Mouse (Mus musculus) hindbrain, embryonic 11.5 days (tissue): Measurements from ENCODE around the gene Ppp2r3a. TPM values are rescaled to one million over a fixed set of nuclear protein-coding genes. Genes with fewer than 3 reads are reported as not detected.

Experiments used
- ATAC-seq: fragments of 200-750 bp; cut with Nextera tagmentation; 2 replicates; pipeline ENCODE4 v1.8.0; 2017; ENCODE audit warnings: mild to moderate bottlenecking, moderate TSS enrichment, moderate library complexity; ENCODE audit not compliant: low FRiP score
- DNase-seq: peaks from one replicate; pipeline ENCODE4 v3.0.0-alpha.2; 2015; ENCODE audit warnings: low spot score
- H3K27ac ChIP-seq: fragments of 300-500 bp; sonication (generic); 2 replicates; pipeline ENCODE4 v1.5.1; 2014; ENCODE audit warnings: mild to moderate bottlenecking, low read depth, low read length
- H3K27me3 ChIP-seq: fragments of 300-500 bp; sonication (generic); 2 replicates; pipeline ENCODE4 v1.6.1; 2014; ENCODE audit warnings: mild to moderate bottlenecking, low read length, moderate library complexity, mixed read lengths; ENCODE audit not compliant: control insufficient read depth, insufficient read depth
- H3K36me3 ChIP-seq: fragments of 300-500 bp; sonication (generic); 2 replicates; pipeline ENCODE4 v1.6.1; 2014; ENCODE audit warnings: mild to moderate bottlenecking, low read length, moderate library complexity, mixed read lengths; ENCODE audit not compliant: control insufficient read depth, insufficient read depth
- H3K4me1 ChIP-seq: fragments of 300-500 bp; sonication (generic); replicated peaks from 2 replicates; pipeline ENCODE4 v1.6.1; 2014; ENCODE audit warnings: low read length, mixed read lengths; ENCODE audit not compliant: control insufficient read depth, insufficient read depth
- H3K4me2 ChIP-seq: fragments of 300-500 bp; sonication (generic); replicated peaks from 2 replicates; pipeline ENCODE4 v1.6.1; 2014; ENCODE audit warnings: mild to moderate bottlenecking, low read depth, low read length
- H3K4me3 ChIP-seq: fragments of 300-500 bp; sonication (generic); 2 replicates; pipeline ENCODE4 v1.5.1; 2014; ENCODE audit warnings: low read depth, low read length
- H3K9ac ChIP-seq: fragments of 300-500 bp; sonication (generic); 2 replicates; pipeline ENCODE4 v1.6.1; 2014; ENCODE audit warnings: low read depth, low read length
- H3K9me3 ChIP-seq: fragments of 300-500 bp; sonication (generic); 2 replicates; pipeline ENCODE4 v1.6.1; 2016; ENCODE audit warnings: low read length; ENCODE audit not compliant: control insufficient read depth
- WGBS: fragments of 180-500 bp; shearing (Covaris S2); extraction: QIAGEN DNeasy Blood & Tissue Kit; methylation state at CpG from one replicate; pipeline ENCODE4 v1.1.7; 2014; 5-methylcytosine and 5-hydroxymethylcytosine counted together
- polyA plus RNA-seq: library from polyadenylated mRNA; unstranded; fragments of >200 nt; fragmentation: Nextera tagmentation; extraction: Ambion mirVana; gene quantifications from 2 replicates; pipeline ENCODE4 v1.2.1, GENCODE M21; 2014

Ppp2r3a gene
- polyA plus RNA-seq, 1 experiment from 2014 or later: 21.4 TPM

DNA sequence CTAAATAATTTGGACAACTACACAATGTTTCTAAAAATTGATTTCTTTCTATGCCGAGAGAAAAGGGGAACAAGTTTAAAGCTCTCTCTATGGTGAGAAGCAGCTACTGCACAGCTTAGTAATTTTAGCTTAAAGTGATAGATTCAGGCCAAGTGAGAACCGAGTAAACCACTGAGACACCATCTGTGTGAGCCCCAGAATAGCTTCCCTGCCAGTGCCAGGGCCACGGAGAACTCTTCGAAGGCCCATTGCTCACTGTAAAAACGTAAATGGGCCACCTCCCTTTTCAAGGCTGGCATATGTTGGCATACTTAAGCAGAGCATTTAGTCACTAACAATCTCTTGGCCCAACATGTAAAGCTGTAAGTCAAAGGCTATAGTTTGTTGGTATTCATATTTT, 91.5 kb downstream of the Ppp2r3a start:
- 79% methylated on average over 5 of the region's 5 CpGs for WGBS
- Histone ChIP-seq H3K27ac (no peak overlapping the region), H3K36me3 (no peaks in the 10 kb centered on the region), H3K4me2 (no peak overlapping the region), H3K9me3 (no peaks in the 10 kb centered on the region), H3K9ac (no peak overlapping the region), H3K4me3 (no peak overlapping the region), H3K27me3 (no peaks in the 10 kb centered on the region), H3K4me1 (no peaks in the 10 kb centered on the region)
- no peak for DNase-seq
- ATAC-seq: no peak

DNA sequence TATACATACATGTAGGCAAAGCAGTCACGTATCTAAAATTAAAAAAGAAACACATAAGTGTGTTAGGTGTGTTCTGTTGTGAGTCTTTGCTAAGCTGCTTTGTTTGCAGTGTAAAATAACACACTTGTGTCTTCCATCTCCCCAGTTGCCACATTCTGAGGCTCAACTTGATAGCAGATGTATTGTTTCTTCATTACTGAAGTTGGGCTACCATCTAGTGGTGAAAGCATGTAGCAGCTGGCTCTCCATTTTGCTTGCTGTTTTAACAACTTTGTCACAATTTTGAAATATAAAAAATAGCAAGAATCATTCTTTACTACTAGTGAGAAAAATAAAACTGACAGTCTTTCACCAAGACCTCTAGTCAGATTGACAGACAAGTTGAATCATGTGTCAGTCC, 92.2 kb downstream of the Ppp2r3a start:
- 84% methylated on average over 1 of the region's 1 CpGs for WGBS
- H3K9me3 ChIP-seq: no peaks in the 10 kb centered on the region
- H3K27ac ChIP-seq: no peak overlapping the region
- no peaks in the 10 kb centered on the region for H3K36me3 ChIP-seq
- H3K4me3 ChIP-seq: no peak overlapping the region
- DNase-seq (peak; percentile 41), ATAC-seq (no peak)
- H3K9ac ChIP-seq: no peak overlapping the region
- H3K4me1 ChIP-seq: no peaks in the 10 kb centered on the region
- no peak overlapping the region for H3K4me2 ChIP-seq
- no peaks in the 10 kb centered on the region for H3K27me3 ChIP-seq

DNA sequence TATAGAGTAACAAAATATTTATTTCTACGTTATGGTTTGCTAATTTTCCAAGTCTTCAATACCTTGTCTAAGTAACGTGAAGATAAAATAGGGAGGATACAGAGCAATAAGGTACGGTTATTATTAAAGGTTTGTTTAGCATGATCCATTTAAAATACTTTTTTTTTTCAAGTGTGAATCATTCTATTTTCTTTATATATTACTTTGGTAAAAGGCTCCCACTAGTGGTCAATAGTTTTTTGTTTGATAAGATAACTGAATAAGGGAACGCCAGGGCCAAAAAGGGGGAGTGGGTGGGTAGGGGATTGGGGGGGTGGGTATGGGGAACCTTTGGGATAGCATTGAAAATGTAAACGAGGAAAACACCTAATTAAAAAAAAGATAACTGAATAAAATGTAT, 98.7 kb downstream of the Ppp2r3a start:
- H3K4me3 ChIP-seq: no peak overlapping the region
- WGBS: 81% methylated on average over 5 of the region's 5 CpGs
- no peak overlapping the region for H3K9ac ChIP-seq
- DNase-seq (no peak), ATAC-seq (no peak)
- no peak overlapping the region for H3K27ac ChIP-seq
- no peaks in the 10 kb centered on the region for H3K27me3 ChIP-seq
- no peaks in the 10 kb centered on the region for H3K9me3 ChIP-seq
- no peaks in the 10 kb centered on the region for H3K36me3 ChIP-seq
- H3K4me1 ChIP-seq: no peaks in the 10 kb centered on the region
- H3K4me2 ChIP-seq: no peak overlapping the region

DNA sequence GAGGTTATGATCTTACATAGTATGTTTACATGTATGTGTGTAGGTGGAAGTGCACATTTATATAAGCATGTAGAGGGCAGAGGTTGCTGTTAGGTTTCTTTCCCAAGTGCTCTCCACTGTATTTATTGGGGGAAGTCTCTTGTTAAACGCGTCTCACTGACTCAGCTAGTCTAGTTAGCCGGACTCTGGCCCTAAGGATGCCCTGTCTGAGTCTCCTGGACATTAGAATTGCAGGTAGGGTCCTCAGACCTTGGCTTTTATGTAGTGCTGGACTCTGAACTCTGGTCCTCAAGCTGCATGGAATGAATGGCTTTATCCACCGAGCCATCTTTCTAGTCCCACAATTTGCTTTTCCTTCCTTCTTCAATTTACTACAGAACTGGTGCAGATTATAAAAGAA, 108.0 kb downstream of the Ppp2r3a start:
- Histone ChIP-seq H3K27ac (no peak overlapping the region), H3K9me3 (no peaks in the 10 kb centered on the region), H3K9ac (no peak overlapping the region), H3K4me3 (no peak overlapping the region), H3K4me1 (no peaks in the 10 kb centered on the region), H3K27me3 (no peaks in the 10 kb centered on the region), H3K36me3 (no peaks in the 10 kb centered on the region), H3K4me2 (no peak overlapping the region)
- ATAC-seq: no peak
- 90% methylated on average over 4 of the region's 4 CpGs for WGBS
- no peak for DNase-seq

DNA sequence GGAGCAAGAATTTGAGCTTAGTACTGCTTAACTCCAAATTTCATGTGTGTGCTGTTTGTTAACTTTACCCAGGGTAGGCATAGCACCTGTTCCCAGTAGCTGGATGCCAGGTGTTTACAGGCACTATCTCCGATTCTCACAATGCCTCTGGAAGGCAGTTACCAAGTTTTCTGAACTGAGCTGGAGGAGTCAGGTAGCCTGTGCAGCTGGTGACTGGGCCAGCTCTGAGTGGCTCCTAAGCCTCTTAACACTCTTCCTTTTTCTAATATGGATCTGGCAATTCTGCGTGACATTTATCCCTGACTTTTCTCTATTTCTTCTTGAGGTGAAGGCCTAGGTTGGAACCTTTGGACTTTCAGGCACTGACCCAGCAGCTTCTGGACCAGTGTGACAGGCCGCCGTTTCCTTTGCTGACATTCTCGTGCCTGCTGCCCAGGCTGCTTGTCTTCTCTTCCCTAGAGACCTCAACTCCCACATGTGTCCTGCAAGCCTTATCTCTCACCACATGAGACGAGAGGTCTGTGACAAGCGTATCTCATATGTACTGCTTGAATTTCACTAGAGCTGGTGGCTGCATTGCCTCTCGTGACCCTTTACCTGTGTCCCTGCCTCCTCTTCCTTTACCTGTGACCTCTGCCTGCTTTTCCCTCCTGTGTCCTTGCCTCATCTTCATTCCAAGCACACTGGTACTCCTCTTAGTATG, 137.3 kb downstream of the Ppp2r3a start:
- Histone ChIP-seq H3K4me3 (no peak overlapping the region), H3K36me3 (no peaks in the 10 kb centered on the region), H3K9ac (no peak overlapping the region), H3K9me3 (no peaks in the 10 kb centered on the region), H3K4me2 (no peak overlapping the region), H3K27ac (no peak overlapping the region), H3K4me1 (no peaks in the 10 kb centered on the region), H3K27me3 (no peaks in the 10 kb centered on the region)
- no peak for DNase-seq
- no peak for ATAC-seq
- WGBS: 82% methylated on average over 8 of the region's 8 CpGs

DNA sequence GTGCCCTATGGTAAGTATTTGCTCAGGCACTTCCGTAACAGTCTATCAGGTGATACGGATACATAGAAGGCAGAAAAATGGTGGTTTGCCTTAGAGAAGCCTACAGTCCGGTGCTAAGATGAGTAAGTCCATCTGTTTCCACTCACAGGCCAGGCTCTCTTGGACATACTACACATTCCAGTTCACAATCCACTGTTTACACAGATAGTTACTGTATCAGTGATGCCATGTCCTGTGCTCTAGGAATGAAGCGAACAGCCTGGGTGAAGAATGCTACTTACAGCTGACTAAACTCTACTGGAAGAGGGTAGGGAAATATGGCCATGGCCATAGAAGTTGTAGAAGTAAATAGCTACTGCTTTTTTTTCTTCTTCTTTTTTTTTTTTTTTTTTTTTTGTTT, 138.3 kb downstream of the Ppp2r3a start:
- no peak overlapping the region for H3K4me2 ChIP-seq
- ATAC-seq: no peak
- no peak overlapping the region for H3K4me3 ChIP-seq
- H3K4me1 ChIP-seq: no peaks in the 10 kb centered on the region
- H3K9ac ChIP-seq: no peak overlapping the region
- no peak for DNase-seq
- H3K27me3 ChIP-seq: no peaks in the 10 kb centered on the region
- H3K36me3 ChIP-seq: no peaks in the 10 kb centered on the region
- H3K27ac ChIP-seq: no peak overlapping the region
- 91% methylated on average over 4 of the region's 4 CpGs for WGBS
- H3K9me3 ChIP-seq: no peaks in the 10 kb centered on the region

DNA sequence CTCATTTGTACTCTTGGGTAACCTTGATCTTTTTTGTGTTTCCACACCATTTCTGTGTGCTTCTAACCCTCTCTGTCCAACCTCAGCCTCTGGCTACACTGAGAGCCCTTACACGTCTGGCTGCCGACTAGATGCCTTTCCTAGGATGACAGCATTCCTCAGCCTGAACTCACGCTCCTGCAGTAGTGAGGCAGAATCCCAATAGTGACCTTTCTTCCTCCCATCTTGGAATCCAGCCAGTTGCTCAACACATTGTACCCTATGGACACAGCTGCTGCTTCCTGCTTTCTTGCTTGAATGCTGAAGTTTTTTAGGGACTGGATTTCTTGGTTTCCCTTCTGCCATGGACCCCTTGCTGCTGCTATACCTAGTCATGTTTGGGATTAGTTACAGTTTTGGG, 141.6 kb downstream of the Ppp2r3a start:
- Histone ChIP-seq H3K27me3 (no peaks in the 10 kb centered on the region), H3K4me2 (no peak overlapping the region), H3K4me3 (no peak overlapping the region), H3K9ac (no peak overlapping the region), H3K9me3 (no peaks in the 10 kb centered on the region), H3K27ac (no peak overlapping the region), H3K4me1 (no peaks in the 10 kb centered on the region), H3K36me3 (no peaks in the 10 kb centered on the region)
- ATAC-seq: no peak
- 65% methylated on average over 3 of the region's 3 CpGs for WGBS
- DNase-seq: no peak

DNA sequence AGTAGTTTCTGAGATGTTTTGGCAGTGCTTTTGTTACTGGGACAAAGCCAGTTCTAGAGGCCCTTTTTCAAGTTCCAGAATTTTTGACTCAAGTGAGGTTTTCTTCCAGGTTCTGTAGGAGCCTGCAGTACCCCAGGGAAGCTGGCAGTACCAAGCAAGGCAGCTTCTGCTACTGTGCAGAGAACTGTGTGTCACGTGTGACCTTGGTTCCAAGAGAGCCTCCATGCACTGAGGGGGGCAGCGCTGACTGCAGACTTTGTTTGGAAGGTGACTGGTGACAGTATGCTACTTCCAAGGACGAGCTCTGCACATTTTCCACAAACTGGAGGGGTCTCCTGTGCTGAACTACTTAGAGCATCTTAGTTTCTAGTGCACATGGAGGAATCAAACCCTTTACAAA, 144.2 kb downstream of the Ppp2r3a start:
- Histone ChIP-seq H3K27me3 (no peaks in the 10 kb centered on the region), H3K9ac (no peak overlapping the region), H3K9me3 (no peaks in the 10 kb centered on the region), H3K36me3 (0 out of 2 replicates have a peak, but pooled peaks cover 3% of the 10 kb centered on the region), H3K4me2 (no peak overlapping the region), H3K27ac (no peak overlapping the region), H3K4me3 (no peak overlapping the region), H3K4me1 (no peaks in the 10 kb centered on the region)
- no peak for DNase-seq
- ATAC-seq: no peak
- WGBS: 73% methylated on average over 3 of the region's 3 CpGs

DNA sequence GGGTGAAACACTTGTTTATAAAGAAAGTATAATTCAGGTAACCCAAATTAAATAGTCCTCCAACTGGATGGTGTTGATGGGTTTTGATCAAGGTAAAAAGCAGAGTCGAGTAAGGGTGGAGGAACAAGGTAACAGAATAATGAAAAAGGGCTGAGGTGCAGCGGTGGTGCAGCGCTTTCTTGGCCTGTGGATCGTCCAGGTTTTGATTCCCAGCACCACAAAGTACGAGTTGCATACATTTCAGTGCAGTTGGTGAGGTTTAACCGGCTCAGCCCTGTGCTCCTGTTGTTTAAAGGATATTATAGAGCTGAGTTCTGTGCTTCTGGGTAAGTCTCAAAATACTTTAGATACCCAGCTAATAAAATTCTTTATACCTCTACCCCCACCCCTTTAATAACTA, 145.9 kb downstream of the Ppp2r3a start:
- Histone ChIP-seq H3K27ac (no peak overlapping the region), H3K9ac (no peak overlapping the region), H3K4me2 (no peak overlapping the region), H3K4me3 (no peak overlapping the region), H3K36me3 (0 out of 2 replicates have a peak, but pooled peaks cover 6% of the 10 kb centered on the region), H3K27me3 (no peaks in the 10 kb centered on the region), H3K9me3 (no peaks in the 10 kb centered on the region), H3K4me1 (no peaks in the 10 kb centered on the region)
- DNase-seq: no peak
- 91% methylated on average over 6 of the region's 6 CpGs for WGBS
- ATAC-seq: no peak
